Mouse (Mus musculus): ENCODE data around the gene Parp11.

GRCm38 (mm10) chr6:127454344-127454707 is 7.7 kb downstream of the Parp11 start:
- TF ChIP-seq CTCF (IDR thresholded peaks at IDR 0.05; ENCODE audit: low read depth) (no peak), EP300 (IDR thresholded peaks at IDR 0.05; ENCODE audit: low read depth) (no peak)

Data from liver, postnatal 0 days (tissue).